8 mouse cellular contexts compared by ENCODE assay signal in the genomic region with DNA sequence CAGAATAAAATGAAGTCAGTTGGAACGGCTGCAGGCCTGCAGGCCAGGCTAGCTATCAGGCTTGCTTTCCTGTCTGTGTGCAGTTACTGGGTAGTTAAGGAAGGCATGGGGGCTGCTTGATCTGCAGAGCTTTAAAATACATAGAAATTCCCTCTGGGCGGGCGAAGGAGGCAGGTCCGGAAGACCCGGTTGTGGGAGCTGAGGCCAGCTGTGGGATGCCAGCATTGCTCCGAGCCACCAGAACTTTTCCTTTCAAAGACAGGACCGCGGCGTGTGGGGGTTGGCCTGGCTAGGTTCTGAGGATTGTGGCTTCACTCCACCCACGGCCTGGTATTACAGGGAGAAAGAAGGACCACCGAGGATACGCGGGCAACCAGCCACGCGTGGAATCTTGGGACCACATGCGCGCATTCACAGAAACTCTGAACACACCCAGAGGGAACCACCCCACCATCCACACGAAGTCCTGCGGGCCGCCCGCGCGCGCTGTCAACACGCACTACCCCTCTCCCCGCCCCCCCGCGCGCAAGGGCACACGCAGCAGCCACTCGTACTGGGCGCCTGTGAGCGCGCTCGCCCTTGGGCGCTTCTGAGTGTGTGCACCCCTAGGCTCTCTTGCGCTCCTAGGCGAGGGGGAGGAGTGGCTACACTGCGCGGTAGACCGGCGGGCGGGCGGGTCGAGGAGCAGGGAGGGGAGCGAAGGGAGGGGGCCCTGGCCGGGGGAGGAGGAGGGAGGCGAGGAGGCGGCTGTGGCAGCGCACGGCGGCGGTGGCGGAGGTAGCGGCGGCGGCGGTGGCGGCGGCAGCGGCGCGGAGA. TPM values are rescaled to one million over a fixed set of nuclear protein-coding genes. Genes with fewer than 3 reads are reported as not detected.
DNase-seq lines count a peak whose midpoint lies in the region; ATAC-seq and TF ChIP-seq lines count a peak whose summit lies in the region.

TSS of gene Pde1b (plus strand) at position 600 of the 816 bp plus-strand sequence.

- peak within 1 kb of the TSS; percentile 99 for H3K4me2 ChIP-seq in embryonic facial prominence, embryonic 11.5 days (ENCODE audit: low read depth, low read length)
- H3K4me2 ChIP-seq in heart, embryonic 16.5 days (ENCODE audit: low read depth, low read length) = peak within 1 kb of the TSS; percentile 93
- peak within 1 kb of the TSS; percentile 62 for H3K4me2 ChIP-seq in liver, embryonic 14.5 days (ENCODE audit: low read depth)
- peak within 1 kb of the TSS; percentile 89 for H3K4me2 ChIP-seq in stomach, postnatal 0 days (replicated peaks; ENCODE audit: low read depth)

- TF ChIP-seq CTCF in liver, embryonic 14.5 days (IDR thresholded peaks at IDR 0.05; ENCODE audit: low read depth) = no peak
- TF ChIP-seq CTCF in stomach, postnatal 0 days (IDR thresholded peaks at IDR 0.05; ENCODE audit: low read depth) = peak; percentile 15; the same call in 1 of the 2 replicates

- peak; percentile 53 to 54 for DNase-seq in heart, adult 18-20 months
- DNase-seq in heart, postnatal 25 days (ENCODE audit: low spot score) = no peak
- DNase-seq in embryonic facial prominence, embryonic 11.5 days (ENCODE audit: low spot score) = peak; percentile 61
- peak; percentile 73 for DNase-seq in kidney, postnatal 14 days
- DNase-seq in liver, embryonic 14.5 days (ENCODE audit: low read depth in 3 of 3, low spot score in 3 of 3) = no peak
- DNase-seq in naive thymus-derived CD4-positive, alpha-beta T cell, adult 2 months (ENCODE audit: low read depth) = peak; percentile 68
- DNase-seq in stomach, postnatal 0 days (ENCODE audit: low spot score) = peak; percentile 78

- no peak within 1 kb of the TSS for H3K27ac ChIP-seq in embryonic facial prominence, embryonic 11.5 days (replicated peaks; ENCODE audit: low read depth, low read length)
- no peak within 1 kb of the TSS; the same call in 1 of the 2 replicates for H3K27ac ChIP-seq in heart, embryonic 16.5 days (ENCODE audit: low read length)
- no peak within 1 kb of the TSS for H3K27ac ChIP-seq in liver, embryonic 14.5 days
- peak within 1 kb of the TSS; percentile 13; the same call in 1 of the 2 replicates for H3K27ac ChIP-seq in stomach, postnatal 0 days (replicated peaks)

- ATAC-seq in embryonic facial prominence, embryonic 11.5 days (replicated peaks; ENCODE audit: insufficient number of reproducible peaks, low FRiP score, low TSS enrichment, low read depth) = peak; percentile 89
- peak; percentile 94 for ATAC-seq in heart, embryonic 16.5 days (replicated peaks; ENCODE audit: extremely low read depth, insufficient read depth, low FRiP score)
- peak; percentile 60 for ATAC-seq in liver, embryonic 14.5 days (ENCODE audit: insufficient read depth)
- ATAC-seq in stomach, postnatal 0 days (ENCODE audit: low FRiP score, low TSS enrichment) = peak; percentile 91

- intact Hi-C loops in heart, postnatal 25 days (cut with DNase I) = no loop called here

- H3K27me3 ChIP-seq in embryonic facial prominence, embryonic 11.5 days (ENCODE audit: control insufficient read depth, insufficient read depth, low read length) = peaks cover 10% of the 10 kb centered on the region
- peaks cover 16% of the 10 kb centered on the region for H3K27me3 ChIP-seq in heart, embryonic 16.5 days (ENCODE audit: control insufficient read depth, insufficient read depth, low read length)
- peaks cover 28% of the 10 kb centered on the region for H3K27me3 ChIP-seq in liver, embryonic 14.5 days (ENCODE audit: control insufficient read depth, insufficient read depth, low read length)
- no peaks in the 10 kb centered on the region for H3K27me3 ChIP-seq in stomach, postnatal 0 days (ENCODE audit: control insufficient read depth, insufficient read depth, low read length)

- peak within 1 kb of the TSS; percentile 58 for H3K9ac ChIP-seq in embryonic facial prominence, embryonic 11.5 days (replicated peaks; ENCODE audit: low read length)
- peak within 1 kb of the TSS; percentile 75 for H3K9ac ChIP-seq in heart, embryonic 16.5 days (ENCODE audit: low read length)
- no peak within 1 kb of the TSS for H3K9ac ChIP-seq in liver, embryonic 14.5 days (replicated peaks)
- peak within 1 kb of the TSS; percentile 64 for H3K9ac ChIP-seq in stomach, postnatal 0 days (ENCODE audit: low read length)

- no peaks in the 10 kb centered on the region for H3K36me3 ChIP-seq in embryonic facial prominence, embryonic 11.5 days (replicated peaks; ENCODE audit: control insufficient read depth, insufficient read depth, low read depth, low read length)
- no peaks in the 10 kb centered on the region for H3K36me3 ChIP-seq in heart, embryonic 16.5 days (ENCODE audit: control insufficient read depth, insufficient read depth)
- H3K36me3 ChIP-seq in liver, embryonic 14.5 days (replicated peaks; ENCODE audit: control insufficient read depth, insufficient read depth, low read depth) = no peaks in the 10 kb centered on the region
- no peaks in the 10 kb centered on the region for H3K36me3 ChIP-seq in stomach, postnatal 0 days (ENCODE audit: control insufficient read depth, insufficient read depth, low read length)

- H3K4me3 ChIP-seq in embryonic facial prominence, embryonic 11.5 days (ENCODE audit: low read depth, low read length) = peak within 1 kb of the TSS; percentile 61
- H3K4me3 ChIP-seq in heart, embryonic 16.5 days (ENCODE audit: low read length) = peak within 1 kb of the TSS; percentile 66
- H3K4me3 ChIP-seq in liver, embryonic 14.5 days (ENCODE audit: insufficient read depth in 1 of 2, low read depth in 2 of 2, low read length in 2 of 2) = peak within 1 kb of the TSS; percentile 6 to 32
- peak within 1 kb of the TSS; percentile 55 for H3K4me3 ChIP-seq in stomach, postnatal 0 days (ENCODE audit: low read depth, low read length)

- TF ChIP-seq EP300 in liver, embryonic 14.5 days (IDR thresholded peaks at IDR 0.05; ENCODE audit: low read depth) = no peak
- TF ChIP-seq EP300 in stomach, postnatal 0 days (optimal IDR thresholded peaks at IDR 0.05) = no peak

- no peaks in the 10 kb centered on the region for H3K9me3 ChIP-seq in embryonic facial prominence, embryonic 11.5 days (replicated peaks; ENCODE audit: control insufficient read depth, low read length)
- no peaks in the 10 kb centered on the region for H3K9me3 ChIP-seq in heart, embryonic 16.5 days (replicated peaks; ENCODE audit: control insufficient read depth, low read length)
- H3K9me3 ChIP-seq in liver, embryonic 14.5 days (ENCODE audit: control insufficient read depth, low read length) = no peaks in the 10 kb centered on the region
- H3K9me3 ChIP-seq in stomach, postnatal 0 days (ENCODE audit: control insufficient read depth, low read length) = no peaks in the 10 kb centered on the region

- under 1% methylated on average over 38 of the region's 63 CpGs for WGBS in embryonic facial prominence, embryonic 11.5 days
- 2% methylated on average over 40 of the region's 63 CpGs for WGBS in heart, embryonic 16.5 days
- 1% methylated on average over 52 of the region's 63 CpGs for WGBS in liver, embryonic 14.5 days (ENCODE audit: insufficient replicate concordance)
- whole genome bisulfite sequencing in stomach, postnatal 0 days = 2% methylated on average over 47 of the region's 63 CpGs

- no peaks in the 10 kb centered on the region; the same call in 1 of the 2 replicates for H3K4me1 ChIP-seq in embryonic facial prominence, embryonic 11.5 days (ENCODE audit: control insufficient read depth, insufficient read depth, low read length)
- no peaks in the 10 kb centered on the region for H3K4me1 ChIP-seq in heart, embryonic 16.5 days (ENCODE audit: control insufficient read depth, insufficient read depth, low read length)
- no peaks in the 10 kb centered on the region for H3K4me1 ChIP-seq in liver, embryonic 14.5 days (replicated peaks; ENCODE audit: control insufficient read depth in 2 of 2, insufficient read depth in 2 of 2, low read length in 1 of 2)
- no peaks in the 10 kb centered on the region for H3K4me1 ChIP-seq in stomach, postnatal 0 days (replicated peaks; ENCODE audit: control insufficient read depth, insufficient read depth)

RNA-seq across cellular contexts. Expression of gene Pde1b, which starts in this region (rescaled TPM):
- 1 to 10 TPM in 1 of 2 experiments, under 1 TPM in 1; 0.87 to 1.6 TPM for total RNA-seq in heart, adult 18-20 months (2021)
- 1 to 10 TPM; 1.1 to 1.4 TPM for total RNA-seq in heart, postnatal 25 days (2021)
- polyA plus RNA-seq in embryonic facial prominence, embryonic 11.5 days (2014; fragmentation: Nextera tagmentation; extraction: Ambion mirVana) = 6.6 and 8.4 TPM in 2 replicates
- 2.4 and 2.8 TPM in 2 replicates for polyA plus RNA-seq in heart, embryonic 16.5 days (2015; fragmentation: Nextera tagmentation; extraction: Ambion mirVana)
- polyA plus RNA-seq in liver, embryonic 14.5 days (2012; rRNA removed) = 0.83 and 1.0 TPM in 2 replicates
- polyA plus RNA-seq in liver, embryonic 14.5 days (2014; fragmentation: Nextera tagmentation; extraction: Ambion mirVana) = 0.11 and 0.19 TPM in 2 replicates
- 5.0 and 5.8 TPM in 2 replicates for polyA plus RNA-seq in stomach, postnatal 0 days (2015; fragmentation: Nextera tagmentation; extraction: Ambion mirVana)

Comparison
In these comparisons a context has a peak if more than half of its experiments do, and no peak if none do; other contexts are left out.
1. DNase-seq: peak in heart, adult 18-20 months (2 of 2), embryonic facial prominence, embryonic 11.5 days (single experiment), kidney, postnatal 14 days (single experiment), naive thymus-derived CD4-positive, alpha-beta T cell, adult 2 months (single experiment) and stomach, postnatal 0 days (single experiment); none in heart, postnatal 25 days (single experiment) and liver, embryonic 14.5 days (0 of 3).
2. Peak in every context shown above with its lines, with median percentiles within 50 percentile points of each other: ATAC-seq, H3K4me2 ChIP-seq and H3K4me3 ChIP-seq.